Mouse (Mus musculus) R1 (cell line): ENCODE results near the gene Atp5k.

Source experiments
- DNase-seq: peaks from one replicate; pipeline ENCODE4 v3.0.0-alpha.2; 2018; ENCODE audit warnings: low read depth, low spot score

The Atp5k gene

DNA sequence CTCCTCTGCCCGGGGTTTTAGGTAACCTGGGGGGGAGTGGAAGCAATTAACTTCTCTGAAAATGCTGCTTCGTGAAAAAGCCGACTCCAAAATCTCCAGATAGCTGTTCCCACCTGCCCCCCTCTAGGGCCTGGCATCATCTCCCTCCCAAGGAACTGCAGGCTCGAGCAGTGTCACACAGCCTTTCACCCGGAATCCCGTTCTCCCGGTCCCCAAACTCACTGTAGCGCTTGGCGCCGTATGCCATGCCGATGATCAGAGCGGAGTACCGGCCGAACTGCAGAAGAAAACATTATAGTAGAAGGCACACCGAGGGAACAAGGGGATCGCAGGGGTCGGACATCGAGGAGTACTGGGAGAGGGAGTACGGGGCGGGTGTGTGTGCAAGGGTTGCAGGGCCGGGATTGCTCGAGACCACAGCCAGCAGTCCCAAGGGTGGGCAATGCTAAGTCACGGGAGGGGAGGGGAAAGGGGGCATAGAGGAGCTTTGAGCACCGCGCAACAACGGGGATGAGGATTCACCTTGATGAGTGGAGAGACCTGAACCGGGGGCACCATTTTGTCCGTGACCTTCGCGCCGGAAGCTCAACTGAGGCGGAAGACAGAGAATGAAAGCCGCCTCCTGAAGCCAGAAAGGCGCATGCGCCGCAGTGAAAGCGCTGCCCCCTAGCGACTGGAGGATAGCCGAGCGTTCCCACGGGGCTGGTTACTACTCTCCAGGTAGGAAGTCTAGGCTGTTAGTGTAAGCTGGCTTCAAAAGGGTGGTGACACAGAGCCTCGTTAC lies at the start of gene Atp5k:
Gene Atp5k, minus strand, starts transcription at position 645 of the 784 bp plus-strand sequence.
- DNase-seq: peak; percentile 96

DNA sequence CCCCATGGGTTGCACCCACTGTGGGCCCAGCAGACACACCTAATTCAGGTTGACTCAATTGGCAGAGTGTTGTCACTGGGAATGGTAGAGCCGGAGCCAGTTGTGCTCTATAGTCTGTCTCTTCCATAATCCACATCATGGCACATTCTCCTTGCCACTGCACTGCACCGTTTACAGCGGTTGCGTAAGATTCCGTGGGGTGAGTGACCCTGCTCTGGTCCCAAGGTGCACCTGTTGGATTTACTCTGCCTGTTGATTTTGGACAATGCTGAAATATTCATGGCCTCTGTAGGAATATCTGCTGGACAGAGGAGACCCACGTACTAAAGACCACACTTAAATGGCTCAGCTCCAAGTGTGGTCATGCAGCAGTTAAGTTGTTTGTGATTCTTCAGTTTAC lies 48.8 kb upstream of the Atp5k start:
- DNase-seq: no peak

DNA sequence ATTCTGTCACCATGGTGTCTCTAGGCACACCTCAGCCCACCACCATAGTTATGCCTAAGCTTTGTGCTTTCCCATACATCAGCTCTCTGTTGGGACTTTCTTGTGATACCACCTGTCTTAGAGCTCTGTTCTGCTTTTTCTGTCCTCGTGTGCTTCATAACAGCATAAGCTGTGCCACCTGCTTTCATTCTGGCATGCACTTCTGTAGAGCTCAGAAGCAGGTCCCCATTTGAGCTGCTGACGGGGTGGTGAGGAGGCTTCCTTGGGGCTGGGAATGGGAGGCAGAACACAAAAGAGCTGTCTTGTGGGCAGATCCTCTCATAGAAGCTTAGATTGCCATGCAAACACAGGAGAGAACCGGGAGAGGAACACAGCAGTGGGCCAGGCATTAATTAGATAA lies 41.7 kb upstream of the Atp5k start:
- no peak for DNase-seq

DNA sequence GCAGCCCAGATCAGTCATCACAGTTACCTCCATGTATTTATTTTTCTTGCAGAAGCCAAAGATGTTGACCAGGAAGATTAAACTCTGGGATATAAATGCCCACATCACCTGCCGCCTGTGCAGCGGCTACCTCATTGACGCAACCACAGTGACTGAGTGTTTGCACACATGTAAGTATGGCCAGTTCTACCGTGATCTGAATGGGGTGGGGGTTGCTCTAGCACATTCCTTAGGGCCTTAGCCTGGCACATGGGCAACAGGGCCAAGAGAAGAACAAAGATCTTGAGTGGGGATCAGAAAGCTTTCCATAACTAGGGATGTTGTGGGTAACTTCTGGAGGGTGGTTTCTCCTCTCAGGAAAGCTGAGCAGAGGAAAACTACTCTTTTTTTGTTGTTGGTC lies 39.5 kb upstream of the Atp5k start:
- DNase-seq: no peak

DNA sequence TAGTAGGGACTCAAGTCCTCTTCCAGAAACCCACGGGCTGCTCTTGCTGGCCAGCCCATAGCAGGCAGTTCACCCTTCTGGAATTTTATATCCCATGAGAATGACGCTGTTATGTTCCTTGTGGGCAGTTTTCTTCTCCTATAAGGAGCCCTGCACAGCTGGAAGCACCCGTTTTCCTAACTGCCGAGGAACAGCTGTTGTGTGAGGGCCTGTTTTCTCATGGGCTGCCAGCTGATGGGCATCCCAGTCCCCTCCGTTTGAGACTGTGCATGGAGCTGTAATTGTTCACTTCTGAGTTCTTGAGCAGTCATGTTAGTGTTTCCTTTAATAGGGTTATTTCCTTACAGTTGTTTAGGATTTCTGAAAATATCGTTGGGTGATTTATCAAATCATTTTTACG lies 35.4 kb upstream of the Atp5k start:
- DNase-seq: no peak

DNA sequence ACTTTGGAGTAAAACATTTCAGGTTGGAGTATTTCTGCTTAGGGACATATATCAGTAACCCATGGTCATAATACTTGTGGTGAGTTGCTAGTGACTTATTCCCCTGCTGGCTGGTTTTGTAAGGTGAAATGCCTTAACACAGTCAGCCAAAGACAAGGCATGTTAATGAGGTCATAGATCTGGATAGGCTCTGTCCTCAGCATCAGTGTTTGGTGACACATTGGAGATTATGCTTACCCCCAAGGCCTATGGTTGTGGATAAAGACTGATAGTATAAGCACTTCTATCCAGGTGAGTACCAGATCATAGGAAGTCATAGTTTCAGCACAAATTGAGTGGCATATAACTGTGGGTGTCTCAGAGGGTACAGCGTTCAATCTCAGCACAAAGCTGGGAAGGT lies 32.4 kb upstream of the Atp5k start:
- no peak for DNase-seq

DNA sequence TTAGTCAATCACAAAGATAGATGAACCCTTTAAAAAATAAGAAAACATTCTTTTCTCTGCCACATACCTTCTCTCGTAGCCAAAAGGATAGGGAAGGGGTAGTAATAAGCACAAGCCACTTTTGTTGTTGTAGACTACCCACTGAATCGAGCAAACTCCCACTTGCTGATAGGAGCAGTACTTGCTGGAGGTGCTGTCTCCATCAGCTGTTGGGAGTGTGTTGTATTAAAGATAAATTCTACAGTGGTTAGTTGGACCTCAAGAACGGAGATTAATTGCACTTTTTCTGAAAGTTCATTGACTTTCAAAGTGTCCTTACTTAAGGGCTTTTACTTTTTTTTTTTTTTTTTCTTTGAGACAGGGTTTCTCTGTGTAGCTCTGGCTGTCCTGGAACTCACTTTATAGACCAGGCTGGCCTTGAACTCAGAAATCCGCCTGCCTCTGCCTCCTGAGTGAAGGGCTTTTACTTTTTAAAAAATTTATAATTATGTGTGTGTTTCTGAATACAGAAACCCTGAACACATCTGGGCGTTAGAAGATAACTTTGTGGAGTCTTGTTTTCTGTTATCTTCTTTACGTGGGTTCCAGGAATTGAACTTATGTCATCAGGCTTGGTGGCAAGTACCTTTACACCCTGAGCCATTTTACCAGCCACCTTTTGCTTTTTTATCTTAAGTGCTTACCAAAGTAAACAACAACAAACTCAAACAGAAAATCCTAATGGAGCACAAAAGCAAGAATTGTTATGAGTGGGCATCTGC lies 31.1 kb upstream of the Atp5k start:
- no peak for DNase-seq

DNA sequence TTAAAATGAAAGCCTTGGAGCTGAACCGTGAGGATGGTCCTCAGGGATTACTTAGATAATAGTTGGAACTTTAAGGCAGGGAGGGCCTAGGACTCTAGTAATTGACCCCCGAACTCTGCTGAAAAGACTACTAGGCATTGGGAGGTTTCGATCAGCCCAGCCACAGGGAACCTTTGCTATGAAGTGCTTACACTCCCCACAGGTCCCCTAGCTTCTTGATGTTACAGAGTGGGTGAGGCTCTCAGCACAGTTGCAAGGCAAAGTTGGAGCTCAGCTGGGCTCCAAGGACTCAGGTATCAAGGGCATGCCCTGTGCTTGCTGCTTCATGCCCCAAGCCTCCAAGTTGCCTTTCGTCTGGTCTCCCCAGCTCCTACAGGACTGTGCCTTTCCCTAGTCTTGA lies 28.2 kb upstream of the Atp5k start:
- DNase-seq: no peak

DNA sequence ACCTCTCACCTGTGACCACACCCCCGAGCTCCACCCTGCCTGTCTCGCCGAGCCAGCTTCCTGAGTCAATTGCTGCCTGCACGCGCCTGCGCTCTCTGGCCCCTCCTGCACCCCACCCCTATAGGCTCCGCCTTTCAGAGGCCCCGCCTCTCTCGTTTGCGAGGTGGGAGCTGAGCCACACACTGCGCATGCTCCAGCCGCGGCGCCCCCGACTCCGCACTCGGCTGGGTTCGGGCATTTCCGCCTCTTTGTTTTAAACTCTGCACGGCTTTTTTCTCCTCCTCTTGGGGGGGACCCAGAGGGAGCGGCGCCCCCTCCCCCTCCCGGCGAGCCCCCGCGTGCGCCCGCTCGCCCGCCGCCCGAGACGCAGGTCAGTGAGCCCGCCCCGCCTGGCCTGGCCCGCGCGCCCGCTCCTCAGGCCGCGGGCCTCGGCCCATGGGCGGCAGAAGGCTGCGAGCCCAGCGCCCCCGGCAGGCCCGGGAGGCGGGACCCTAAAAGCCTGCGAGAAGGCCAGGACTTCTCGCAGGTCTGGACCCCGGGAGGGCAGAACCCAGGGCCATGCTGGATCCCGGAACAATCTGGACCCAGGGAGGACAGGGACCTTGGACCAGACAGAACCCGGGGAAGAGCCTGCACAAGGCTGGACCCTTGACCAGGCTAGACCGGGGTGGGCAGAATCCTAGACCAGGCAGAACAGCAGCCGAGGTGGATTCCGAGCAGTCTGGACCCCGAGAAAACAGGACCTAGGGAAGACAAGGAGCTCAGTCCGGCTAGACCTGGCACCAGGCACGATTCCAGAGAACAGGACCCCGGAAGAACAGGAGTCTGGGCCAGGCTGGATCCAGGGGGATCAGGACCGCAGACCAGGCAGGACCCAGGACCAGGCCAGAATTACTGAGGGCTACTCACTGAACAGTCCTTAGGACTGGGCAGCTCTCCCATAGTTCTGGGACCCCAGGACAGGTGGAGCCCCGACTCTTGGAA lies 27.1 kb upstream of the Atp5k start, which contains the start of gene Pcgf3:
Gene Pcgf3, plus strand, starts transcription at position 151 of the 984 bp plus-strand sequence.
- peak; percentile 97 for DNase-seq

DNA sequence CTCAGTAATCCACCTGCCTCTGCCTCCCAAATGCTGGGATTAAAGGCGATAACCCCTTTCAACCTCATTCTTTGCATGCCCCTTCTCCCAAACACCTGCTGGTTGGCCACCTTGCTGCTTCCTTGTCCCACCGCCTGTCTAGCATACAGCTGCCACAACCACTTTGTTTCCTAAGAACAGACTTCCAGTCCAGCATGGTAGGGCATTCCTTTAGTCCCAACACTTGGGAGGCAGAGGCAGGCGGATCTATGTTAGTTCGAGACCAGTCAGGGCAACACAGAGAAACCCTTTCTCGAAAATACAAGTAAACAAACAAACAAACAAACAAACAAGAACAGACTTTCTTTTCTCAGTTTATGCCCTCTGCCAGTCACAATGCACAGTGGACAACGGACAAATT lies 26.2 kb upstream of the Atp5k start:
- no peak for DNase-seq

DNA sequence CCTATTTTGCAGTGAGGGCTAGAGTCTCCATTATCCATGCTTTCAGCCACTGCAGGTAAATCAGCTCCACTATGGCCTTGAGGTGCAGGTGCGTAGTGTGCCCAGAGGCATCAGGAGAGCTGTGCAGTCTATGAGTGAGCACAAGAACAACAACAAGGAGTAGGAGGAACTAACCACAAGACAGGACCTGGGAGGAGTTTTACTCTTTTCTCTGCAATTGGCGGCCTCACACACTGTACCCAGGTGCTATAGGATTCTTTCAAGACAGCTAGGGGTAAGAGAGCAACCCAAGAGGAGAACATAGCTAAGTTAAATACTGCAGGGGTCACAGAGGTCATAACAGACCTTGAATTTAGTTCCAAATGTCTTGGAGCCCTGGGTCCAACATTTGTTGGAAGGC lies 24.5 kb upstream of the Atp5k start:
- DNase-seq: no peak

DNA sequence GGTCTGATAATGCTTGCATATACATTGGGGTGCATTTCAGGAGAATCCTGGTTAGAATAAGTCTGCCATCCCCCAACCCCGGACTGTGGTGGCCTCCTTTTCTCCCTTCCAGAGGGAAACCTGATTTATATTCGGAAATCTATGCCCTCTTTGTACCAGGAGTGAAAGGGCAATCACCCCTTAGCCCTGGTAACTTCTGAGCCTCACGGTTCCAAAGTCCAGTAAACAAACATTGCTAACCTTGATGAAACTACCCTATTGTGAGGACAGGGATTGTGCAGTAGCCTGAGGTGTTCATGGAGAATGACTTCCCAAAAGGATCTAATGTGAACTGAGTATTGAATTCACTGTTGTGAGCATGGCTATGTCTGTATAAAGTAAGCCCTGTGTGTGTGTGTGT lies 19.8 kb upstream of the Atp5k start:
- no peak for DNase-seq

DNA sequence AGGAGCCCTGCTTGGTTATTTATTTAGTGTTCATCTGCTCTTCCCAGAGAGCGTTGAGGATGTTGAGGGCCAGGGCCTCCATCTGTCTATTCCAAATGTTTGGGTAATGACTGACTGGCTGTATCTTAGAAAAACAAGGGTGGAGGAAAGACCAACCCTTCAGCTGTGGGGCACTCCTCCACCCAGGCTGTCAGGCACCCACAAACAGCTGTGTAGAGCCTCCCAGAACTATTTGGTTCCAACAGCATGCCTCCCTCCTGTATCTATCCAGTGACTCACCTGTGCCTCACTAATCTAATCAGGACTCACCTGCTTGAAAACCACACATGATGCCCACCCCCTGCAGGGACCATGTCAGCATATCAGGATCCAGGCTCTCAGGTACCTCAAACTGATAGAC lies 18.2 kb upstream of the Atp5k start:
- DNase-seq: no peak

DNA sequence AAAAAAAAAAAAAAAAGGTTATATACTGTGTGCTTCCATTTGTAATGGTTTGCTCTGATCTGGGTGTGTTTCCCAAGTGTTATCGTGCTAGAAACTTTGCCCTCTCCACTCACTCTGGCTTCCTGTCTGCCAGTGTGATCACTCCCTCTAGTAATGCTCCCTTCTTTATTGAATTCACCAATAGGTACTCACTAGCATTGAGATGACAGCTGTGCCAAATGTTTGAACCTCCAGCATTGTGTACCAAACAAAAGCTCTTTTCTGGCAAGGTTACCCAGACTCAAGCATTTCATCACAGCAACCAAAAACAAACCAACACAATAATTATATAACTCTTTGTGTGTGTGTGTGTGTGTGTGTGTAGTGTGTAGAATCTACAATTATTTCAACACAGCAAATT lies 17.4 kb upstream of the Atp5k start:
- DNase-seq: no peak

DNA sequence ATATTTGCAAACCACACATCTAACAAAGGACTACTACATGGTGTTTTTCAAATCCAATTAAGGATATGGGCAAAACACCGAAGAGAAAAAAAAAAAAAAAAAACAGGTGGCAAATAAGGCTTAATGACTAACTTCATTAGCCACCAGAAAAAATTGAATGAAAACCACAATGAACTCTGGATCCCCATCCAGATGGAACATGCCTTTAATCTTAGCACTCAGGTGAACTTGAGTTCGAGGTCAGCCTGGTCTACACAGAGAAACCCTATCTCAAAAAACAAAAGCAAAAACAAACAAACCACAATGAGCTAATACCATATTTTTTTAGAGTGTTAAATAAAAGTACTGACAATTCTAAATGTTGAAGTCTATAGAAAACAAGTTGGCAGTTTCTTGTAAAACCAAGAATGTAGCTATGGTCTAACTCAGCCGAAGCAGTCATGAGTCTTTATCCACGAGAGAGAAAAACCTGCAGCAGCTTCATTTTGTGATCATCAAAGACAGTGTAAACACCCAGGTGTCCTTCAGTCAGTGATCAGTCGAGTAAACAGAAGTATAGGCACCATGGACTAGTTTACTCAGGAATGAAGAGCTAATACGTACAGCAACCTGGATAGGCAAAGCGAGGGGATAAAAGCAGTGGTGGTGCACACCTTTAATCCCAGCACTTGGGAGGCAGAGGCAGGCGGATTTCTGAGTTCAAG lies 16.7 kb upstream of the Atp5k start:
- DNase-seq: no peak

DNA sequence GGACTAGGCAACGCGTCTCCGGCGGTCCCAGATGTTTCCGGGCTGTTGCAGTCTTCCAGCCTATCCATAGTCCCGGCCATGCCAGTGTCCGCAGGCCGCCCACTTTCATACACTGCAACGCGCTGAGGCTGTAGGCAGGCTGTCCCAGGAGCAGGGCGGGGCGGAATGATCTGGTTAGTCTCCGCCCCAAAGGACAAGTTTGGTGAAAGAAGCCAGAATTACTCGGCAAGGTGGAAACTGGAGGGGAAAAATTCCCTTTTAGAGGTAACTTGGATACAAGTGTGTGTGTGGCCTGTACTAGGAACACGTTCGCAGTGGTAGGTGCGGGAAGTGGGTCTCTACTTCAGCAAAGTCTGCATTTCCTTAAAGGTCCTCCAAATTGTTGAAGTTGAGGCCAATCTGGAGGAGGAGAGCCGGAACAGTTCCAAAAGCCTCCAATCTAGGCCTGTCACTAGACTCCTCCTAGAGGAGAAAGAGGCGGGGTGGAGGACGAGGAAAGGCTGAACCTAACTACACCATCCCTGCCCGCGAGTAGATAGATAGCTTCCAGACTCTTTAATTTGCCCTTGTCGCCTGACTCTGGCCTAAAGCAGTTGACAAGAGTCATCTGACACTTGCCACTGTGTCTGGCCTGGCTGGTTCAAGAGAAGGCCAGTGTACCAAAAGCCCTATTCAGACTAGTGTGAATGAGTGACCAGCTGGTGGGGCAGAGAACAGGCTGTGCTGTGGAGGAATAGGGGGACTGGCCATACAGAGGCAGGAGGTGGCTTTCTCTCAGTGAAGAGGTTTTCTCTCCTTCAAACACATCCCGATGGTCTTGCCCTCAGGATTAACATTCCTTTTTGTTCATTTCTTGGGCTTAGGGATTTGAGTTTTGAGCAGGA lies 14.8 kb upstream of the Atp5k start, which contains the start of gene Mfsd7a:
Gene Mfsd7a, minus strand, starts transcription at position 107 of the 884 bp plus-strand sequence.
- peak; percentile 85 for DNase-seq

DNA sequence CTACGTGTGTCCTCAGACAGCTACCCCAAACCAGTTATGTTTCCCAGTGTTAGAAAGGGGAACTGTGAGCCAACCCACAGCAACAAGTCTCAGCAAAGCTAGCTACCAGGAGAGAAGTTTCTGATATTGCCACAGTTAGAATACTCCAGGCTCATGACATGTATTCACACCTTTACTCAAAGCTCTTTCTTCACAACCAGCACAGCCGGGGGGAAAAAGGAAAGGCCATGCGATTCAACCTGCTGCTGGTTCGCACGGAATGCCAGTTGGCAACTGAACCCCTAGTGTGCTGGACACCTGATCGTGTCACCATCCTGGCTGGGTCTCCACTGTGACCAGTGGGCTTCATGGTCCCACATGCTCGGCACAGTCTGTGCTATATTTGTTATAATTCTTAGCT lies 13.6 kb upstream of the Atp5k start:
- no peak for DNase-seq

DNA sequence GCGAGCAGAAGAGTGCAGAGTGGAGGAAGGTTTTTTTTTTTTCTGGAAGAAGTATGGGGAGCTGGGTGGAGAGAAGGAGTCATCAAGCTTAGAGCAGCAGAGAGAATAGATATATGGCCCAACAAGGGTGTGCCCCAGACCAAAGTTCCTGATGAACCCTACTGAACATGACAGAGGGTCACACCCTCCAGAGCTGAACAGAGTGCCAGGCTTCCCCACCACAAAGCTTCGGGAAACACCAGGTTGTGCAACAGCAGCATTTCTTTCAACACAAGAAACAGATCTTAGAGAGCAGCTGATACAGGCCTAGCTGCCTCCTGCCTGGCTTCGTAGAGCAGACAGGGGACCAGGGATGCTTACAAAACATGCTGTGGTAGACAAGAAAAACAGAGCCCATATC lies 12.7 kb upstream of the Atp5k start:
- DNase-seq: no peak

DNA sequence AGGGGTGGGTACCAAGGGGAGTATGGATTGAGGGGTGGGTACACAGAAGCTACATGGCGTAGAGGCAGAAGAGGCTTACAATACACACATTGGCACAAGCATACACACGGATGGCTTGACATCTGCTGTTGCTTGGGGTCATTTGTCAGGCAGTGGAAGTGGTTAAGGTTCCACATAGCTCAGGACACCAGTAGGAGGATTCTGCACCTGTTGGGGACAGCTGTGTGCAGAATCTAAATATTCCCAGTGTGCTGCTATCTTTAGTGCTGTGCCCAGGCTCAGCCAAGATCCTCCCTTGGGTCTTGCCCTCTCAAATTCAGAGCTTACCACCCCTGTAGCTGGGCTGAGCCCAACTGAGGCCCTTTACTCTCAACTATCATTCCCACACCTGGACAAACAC lies 1.9 kb upstream of the Atp5k start:
- no peak for DNase-seq

DNA sequence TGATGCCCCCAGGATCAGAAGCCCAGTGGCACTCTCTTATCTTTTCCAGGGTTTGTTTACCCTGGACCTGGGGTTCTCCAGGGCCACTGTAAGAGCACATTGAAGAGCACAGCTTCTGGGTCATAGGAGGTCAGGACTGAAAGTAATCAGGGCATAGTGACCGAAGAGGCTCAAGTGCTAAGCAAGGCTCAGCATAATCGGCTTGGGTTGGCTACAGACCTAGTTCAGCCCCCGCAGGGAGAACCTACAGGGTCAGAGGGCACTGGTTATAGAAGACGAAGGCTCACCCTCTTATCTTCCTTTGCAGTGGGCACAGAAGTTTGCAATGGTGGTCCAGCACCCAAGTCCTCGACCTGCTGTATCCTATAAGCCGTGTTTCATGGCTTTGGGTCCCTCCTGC lies 3.1 kb downstream of the Atp5k start:
- no peak for DNase-seq
